Mouse (Mus musculus): ENCODE data around the gene Slc22a16. TPM values are rescaled to one million over a fixed set of nuclear protein-coding genes. Genes with fewer than 3 reads are reported as not detected.
A peak's percentile ranks its signal among the peaks of the same experiment; 100 is the strongest.

Gene Slc22a16
- polyA plus RNA-seq, 1 experiment, result not detected

DNA sequence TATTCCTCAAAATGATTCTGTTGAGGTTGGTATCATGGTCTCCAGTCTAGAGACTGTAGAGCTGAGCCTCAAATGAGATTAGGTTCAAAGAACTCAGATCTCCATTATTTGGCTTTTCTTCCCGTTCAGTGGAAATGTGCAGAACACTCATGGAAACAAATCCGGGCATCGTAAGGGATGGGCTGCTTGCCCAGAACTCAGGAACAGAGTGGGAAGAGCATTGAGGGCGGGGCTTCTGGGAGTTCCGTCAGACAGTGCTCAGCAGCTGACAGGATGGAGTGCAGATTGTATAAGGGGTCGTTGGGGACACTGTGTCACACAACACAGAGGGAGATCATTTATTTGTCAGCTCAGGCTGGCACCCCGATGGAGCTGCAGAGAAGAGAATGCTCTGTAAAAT lies 22.1 kb downstream of the Slc22a16 start:
- H3K27ac ChIP-seq (ENCODE audit: insufficient read depth, low read length), result no peak overlapping the region
- TF ChIP-seq CTCF (IDR thresholded peaks at IDR 0.05; ENCODE audit: borderline replicate concordance, insufficient read depth, low read length) (no peak), POLR2A (IDR thresholded peaks at IDR 0.05; ENCODE audit: low read depth, low read length) (no peak)
- H3K4me1 ChIP-seq (ENCODE audit: control insufficient read depth, insufficient read depth, low read length), result no peaks in the 10 kb centered on the region
- no peak overlapping the region for H3K4me3 ChIP-seq (ENCODE audit: insufficient read depth, low read length)

- Histone ChIP-seq H3K4me1 (ENCODE audit: control insufficient read depth, insufficient read depth, low read length) (no peaks in the 10 kb centered on the region), H3K27ac (ENCODE audit: insufficient read depth, low read length) (peak overlapping the region; percentile 29; the same call in 1 of the 2 replicates)
- TF ChIP-seq CTCF (IDR thresholded peaks at IDR 0.05; ENCODE audit: borderline replicate concordance, insufficient read depth, low read length) (no peak), POLR2A (IDR thresholded peaks at IDR 0.05; ENCODE audit: low read depth, low read length) (no peak)
These were observed 27.0 kb downstream of the Slc22a16 start for GRCm38 (mm10) chr10:40597177-40597576.

GRCm38 (mm10) chr10:40604706-40605394 lies 34.7 kb downstream of the Slc22a16 start:
- no peaks in the 10 kb centered on the region for H3K4me1 ChIP-seq (ENCODE audit: control insufficient read depth, insufficient read depth, low read length)
- no peak for TF ChIP-seq CTCF (IDR thresholded peaks at IDR 0.05; ENCODE audit: borderline replicate concordance, insufficient read depth, low read length)
- no peak for TF ChIP-seq POLR2A (IDR thresholded peaks at IDR 0.05; ENCODE audit: low read depth, low read length)
- no peak overlapping the region for H3K27ac ChIP-seq (ENCODE audit: insufficient read depth, low read length)
- no peak overlapping the region for H3K4me3 ChIP-seq (ENCODE audit: insufficient read depth, low read length)

More at GRCm38 (mm10) chr10:40597177-40597576, 27.0 kb downstream of the Slc22a16 start:
- H3K4me3 ChIP-seq (ENCODE audit: insufficient read depth, low read length), result no peak overlapping the region

- no peak overlapping the region for H3K27ac ChIP-seq (ENCODE audit: insufficient read depth, low read length)
- TF ChIP-seq CTCF (IDR thresholded peaks at IDR 0.05; ENCODE audit: borderline replicate concordance, insufficient read depth, low read length), result no peak
- no peak for TF ChIP-seq POLR2A (IDR thresholded peaks at IDR 0.05; ENCODE audit: low read depth, low read length)
These were observed 47.8 kb downstream of the Slc22a16 start for GRCm38 (mm10) chr10:40617973-40618372.

DNA sequence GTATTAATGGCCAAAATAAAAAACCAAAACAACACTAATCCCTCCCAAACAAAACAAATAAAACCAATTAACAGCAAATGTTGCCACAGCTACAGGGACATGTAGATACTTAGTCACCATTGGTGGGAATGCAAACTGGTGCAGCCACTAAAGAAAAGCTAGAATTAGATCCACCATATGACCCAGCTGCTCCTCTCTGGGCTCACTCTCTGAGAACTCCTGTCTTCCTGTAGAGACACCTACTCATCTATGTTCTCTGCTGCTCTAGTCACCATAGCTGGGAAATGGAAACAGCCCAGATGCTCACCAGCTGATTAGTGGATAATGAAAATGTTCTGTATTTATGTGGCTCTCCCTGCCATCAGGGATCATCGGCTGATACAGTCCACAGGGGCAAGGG lies 49.6 kb downstream of the Slc22a16 start:
- Histone ChIP-seq H3K4me3 (ENCODE audit: insufficient read depth, low read length) (no peak overlapping the region), H3K4me1 (ENCODE audit: control insufficient read depth, insufficient read depth, low read length) (no peaks in the 10 kb centered on the region), H3K27ac (ENCODE audit: insufficient read depth, low read length) (no peak overlapping the region)
- no peak for TF ChIP-seq POLR2A (IDR thresholded peaks at IDR 0.05; ENCODE audit: low read depth, low read length)
- TF ChIP-seq CTCF (IDR thresholded peaks at IDR 0.05; ENCODE audit: borderline replicate concordance, insufficient read depth, low read length), result no peak

More at GRCm38 (mm10) chr10:40617973-40618372, 47.8 kb downstream of the Slc22a16 start:
- no peaks in the 10 kb centered on the region for H3K4me1 ChIP-seq (ENCODE audit: control insufficient read depth, insufficient read depth, low read length)
- H3K4me3 ChIP-seq (ENCODE audit: insufficient read depth, low read length), result no peak overlapping the region

DNA sequence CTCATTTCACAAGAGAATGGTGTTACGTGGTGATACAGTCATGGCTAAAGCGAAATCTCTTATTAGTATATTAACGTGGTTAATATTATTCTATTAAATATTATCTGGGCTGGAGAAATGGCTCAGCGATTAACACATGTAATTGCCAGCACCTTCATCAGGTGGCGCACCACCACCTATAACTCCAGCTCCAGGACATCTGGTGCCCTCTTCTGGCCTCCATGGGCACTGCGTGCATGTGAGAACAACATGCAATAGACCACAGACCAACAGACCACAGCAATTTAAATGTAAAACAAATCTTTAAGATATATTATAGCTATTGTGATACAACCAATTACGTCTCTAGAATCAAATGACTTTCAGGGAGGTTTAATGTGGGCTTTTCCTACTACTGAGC lies 59.0 kb downstream of the Slc22a16 start:
- Histone ChIP-seq H3K4me1 (ENCODE audit: control insufficient read depth, insufficient read depth, low read length) (0 out of 2 replicates have a peak, but pooled peaks cover 3% of the 10 kb centered on the region), H3K27ac (ENCODE audit: insufficient read depth, low read length) (no peak overlapping the region), H3K4me3 (ENCODE audit: insufficient read depth, low read length) (no peak overlapping the region)
- TF ChIP-seq CTCF (IDR thresholded peaks at IDR 0.05; ENCODE audit: borderline replicate concordance, insufficient read depth, low read length) (peak; percentile 52; the same call in 1 of the 2 replicates), POLR2A (IDR thresholded peaks at IDR 0.05; ENCODE audit: low read depth, low read length) (no peak)

- 0 out of 2 replicates have a peak, but pooled peaks cover 3% of the 10 kb centered on the region for H3K4me1 ChIP-seq (ENCODE audit: control insufficient read depth, insufficient read depth, low read length)
- no peak within 1 kb of the TSS for H3K27ac ChIP-seq (ENCODE audit: insufficient read depth, low read length)
- TF ChIP-seq POLR2A (IDR thresholded peaks at IDR 0.05; ENCODE audit: low read depth, low read length) (no peak), CTCF (IDR thresholded peaks at IDR 0.05; ENCODE audit: borderline replicate concordance, insufficient read depth, low read length) (no peak)
- no peak within 1 kb of the TSS for H3K4me3 ChIP-seq (ENCODE audit: insufficient read depth, low read length)
These were observed 59.6 kb downstream of the Slc22a16 start, which contains the start of gene Ddo for GRCm38 (mm10) chr10:40629656-40630311. Ddo (plus strand) TSS chr10:40630011.

GRCm38 (mm10) chr10:40630457-40630856 lies 60.3 kb downstream of the Slc22a16 start:
- Histone ChIP-seq H3K27ac (ENCODE audit: insufficient read depth, low read length) (no peak overlapping the region), H3K4me1 (ENCODE audit: control insufficient read depth, insufficient read depth, low read length) (0 out of 2 replicates have a peak, but pooled peaks cover 3% of the 10 kb centered on the region), H3K4me3 (ENCODE audit: insufficient read depth, low read length) (no peak overlapping the region)
- TF ChIP-seq POLR2A (IDR thresholded peaks at IDR 0.05; ENCODE audit: low read depth, low read length), result no peak
- no peak for TF ChIP-seq CTCF (IDR thresholded peaks at IDR 0.05; ENCODE audit: borderline replicate concordance, insufficient read depth, low read length)

GRCm38 (mm10) chr10:40630961-40631360 lies 60.8 kb downstream of the Slc22a16 start:
- Histone ChIP-seq H3K4me1 (ENCODE audit: control insufficient read depth, insufficient read depth, low read length) (0 out of 2 replicates have a peak, but pooled peaks cover 3% of the 10 kb centered on the region), H3K4me3 (ENCODE audit: insufficient read depth, low read length) (no peak overlapping the region), H3K27ac (ENCODE audit: insufficient read depth, low read length) (no peak overlapping the region)
- TF ChIP-seq CTCF (IDR thresholded peaks at IDR 0.05; ENCODE audit: borderline replicate concordance, insufficient read depth, low read length), result no peak
- no peak for TF ChIP-seq POLR2A (IDR thresholded peaks at IDR 0.05; ENCODE audit: low read depth, low read length)

GRCm38 (mm10) chr10:40632087-40632486 lies 62.0 kb downstream of the Slc22a16 start:
- 0 out of 2 replicates have a peak, but pooled peaks cover 3% of the 10 kb centered on the region for H3K4me1 ChIP-seq (ENCODE audit: control insufficient read depth, insufficient read depth, low read length)
- TF ChIP-seq POLR2A (IDR thresholded peaks at IDR 0.05; ENCODE audit: low read depth, low read length) (no peak), CTCF (IDR thresholded peaks at IDR 0.05; ENCODE audit: borderline replicate concordance, insufficient read depth, low read length) (no peak)
- H3K4me3 ChIP-seq (ENCODE audit: insufficient read depth, low read length), result no peak overlapping the region
- no peak overlapping the region for H3K27ac ChIP-seq (ENCODE audit: insufficient read depth, low read length)

All from embryonic fibroblast, embryonic 13.5 days (primary cell).